Mouse (Mus musculus) erythroblast, embryonic 14.5 days (primary cell): ENCODE results near the gene Kif18a. TPM values are rescaled to one million over a fixed set of nuclear protein-coding genes. Genes with fewer than 3 reads are reported as not detected.

ENCODE experiments used
- H3K27me3 ChIP-seq: 2 replicates; pipeline ENCODE4 v1.6.1; 2012; ENCODE audit warnings: inconsistent platforms; ENCODE audit not compliant: control insufficient read depth
- H3K36me3 ChIP-seq: 2 replicates; pipeline ENCODE4 v1.6.1; 2012; ENCODE audit warnings: mild to moderate bottlenecking, inconsistent platforms; ENCODE audit not compliant: control insufficient read depth
- H3K4me1 ChIP-seq: 2 replicates; pipeline ENCODE4 v1.6.1; 2012; ENCODE audit warnings: inconsistent platforms; ENCODE audit not compliant: control insufficient read depth
- H3K4me3 ChIP-seq: replicated peaks from 2 replicates; pipeline ENCODE3; 2012; ENCODE audit warnings: moderate library complexity, mild to moderate bottlenecking, inconsistent platforms
- H3K9me3 ChIP-seq: 2 replicates; pipeline ENCODE4 v1.6.1; 2012; ENCODE audit warnings: low read length, inconsistent platforms, mixed read lengths; ENCODE audit not compliant: control insufficient read depth
- GATA1 ChIP-seq: IDR thresholded peaks from 2 replicates; pipeline ENCODE4 v1.6.1; 2012; ENCODE audit warnings: low read length, inconsistent platforms, mixed read lengths
- TAL1 ChIP-seq: IDR thresholded peaks from 3 replicates; pipeline ENCODE4 v1.6.1; 2012; ENCODE audit warnings: low read length, inconsistent platforms, mixed read lengths
- polyA plus RNA-seq: library from polyadenylated mRNA; stranded (reverse); fragments of >175 nt; gene quantifications from 2 replicates; pipeline ENCODE4 v1.2.3, GENCODE M21; 2012

The Kif18a gene
- polyA plus RNA-seq, 1 experiment: 0.39 TPM

DNA sequence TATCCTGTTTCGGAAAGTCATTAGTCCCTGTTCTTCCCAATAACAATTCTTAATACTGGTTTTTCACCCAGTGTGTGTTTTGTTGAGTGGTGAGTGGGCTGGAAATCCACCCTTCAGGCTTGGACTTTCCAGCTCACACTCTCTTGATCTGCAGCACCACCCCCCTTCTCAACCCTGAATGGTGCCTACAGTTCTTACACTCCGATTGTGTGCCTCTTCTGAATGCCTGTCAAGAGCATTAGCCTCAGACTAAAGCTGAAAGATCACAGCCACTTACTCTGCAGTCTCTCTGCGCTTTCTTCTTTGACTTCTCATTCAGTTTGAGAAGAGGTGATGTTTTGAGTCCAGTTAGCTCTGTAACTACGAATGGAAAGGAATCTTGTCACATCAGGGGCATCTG, 64.8 kb downstream of the Kif18a start:
- H3K27me3 ChIP-seq: no peaks in the 10 kb centered on the region
- no peaks in the 10 kb centered on the region for H3K9me3 ChIP-seq
- H3K36me3 ChIP-seq: peaks cover 45% of the 10 kb centered on the region
- no peaks in the 10 kb centered on the region for H3K4me1 ChIP-seq
- H3K4me3 ChIP-seq: no peak overlapping the region
- no peak for TF ChIP-seq TAL1
- TF ChIP-seq GATA1: no peak

GRCm38 (mm10) chr2:109348742-109349141, 68.2 kb downstream of the Kif18a start:
- no peaks in the 10 kb centered on the region for H3K27me3 ChIP-seq
- no peaks in the 10 kb centered on the region for H3K4me1 ChIP-seq
- H3K9me3 ChIP-seq: no peaks in the 10 kb centered on the region
- H3K36me3 ChIP-seq: peaks cover 15% of the 10 kb centered on the region
- TF ChIP-seq TAL1 (no peak), GATA1 (no peak)
- no peak overlapping the region for H3K4me3 ChIP-seq

- H3K4me3 ChIP-seq: no peak overlapping the region
- H3K4me1 ChIP-seq: no peaks in the 10 kb centered on the region
- H3K36me3 ChIP-seq: no peaks in the 10 kb centered on the region
- H3K9me3 ChIP-seq: no peaks in the 10 kb centered on the region
- H3K27me3 ChIP-seq: no peaks in the 10 kb centered on the region
- no peak for TF ChIP-seq TAL1
- no peak for TF ChIP-seq GATA1
Measured at GRCm38 (mm10) chr2:109358456-109359141, 78.1 kb downstream of the Kif18a start.

DNA sequence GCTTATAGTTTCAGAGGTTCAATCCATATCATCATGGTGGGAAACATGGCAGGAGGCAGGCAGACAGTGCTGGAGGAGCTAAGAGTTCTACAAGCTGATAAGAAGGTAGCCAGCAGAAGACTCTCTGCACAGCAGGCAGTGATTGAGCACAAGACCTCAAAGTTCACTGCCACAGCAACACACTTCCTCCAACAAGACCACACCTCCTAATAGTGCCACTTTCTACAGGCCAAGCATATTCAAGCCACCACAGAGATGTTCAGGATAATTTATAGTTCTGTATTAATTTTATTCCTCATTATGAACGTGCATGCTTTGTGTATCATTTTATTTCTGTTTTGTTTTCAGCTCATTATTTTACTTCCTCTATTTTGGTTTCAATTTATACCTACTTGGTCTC, 85.4 kb downstream of the Kif18a start:
- Histone ChIP-seq H3K4me1 (no peaks in the 10 kb centered on the region), H3K4me3 (no peak overlapping the region), H3K36me3 (no peaks in the 10 kb centered on the region), H3K27me3 (no peaks in the 10 kb centered on the region), H3K9me3 (no peaks in the 10 kb centered on the region)
- TF ChIP-seq TAL1: no peak
- TF ChIP-seq GATA1: no peak

DNA sequence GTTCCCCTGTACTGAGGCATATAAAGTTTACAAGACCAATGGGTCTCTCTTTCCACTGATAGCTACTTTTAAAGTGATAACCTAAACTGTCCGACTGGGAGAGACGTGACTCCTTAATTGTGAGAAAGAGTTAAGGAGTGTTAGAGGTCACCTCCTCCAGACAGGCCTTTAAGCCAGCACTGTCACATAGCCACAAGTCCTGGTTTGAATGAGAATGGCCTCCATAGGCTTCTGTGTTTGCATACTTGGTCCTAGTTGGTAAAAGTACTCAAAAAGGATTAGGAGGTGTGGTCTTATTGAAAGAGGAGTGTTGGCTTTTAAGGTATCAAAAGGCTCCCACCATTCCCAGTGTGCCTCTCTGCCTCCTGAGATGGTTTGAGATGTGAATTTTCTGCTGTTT, 94.3 kb downstream of the Kif18a start:
- Histone ChIP-seq H3K9me3 (no peaks in the 10 kb centered on the region), H3K4me3 (no peak overlapping the region), H3K4me1 (no peaks in the 10 kb centered on the region), H3K27me3 (no peaks in the 10 kb centered on the region), H3K36me3 (no peaks in the 10 kb centered on the region)
- TF ChIP-seq TAL1: no peak

DNA sequence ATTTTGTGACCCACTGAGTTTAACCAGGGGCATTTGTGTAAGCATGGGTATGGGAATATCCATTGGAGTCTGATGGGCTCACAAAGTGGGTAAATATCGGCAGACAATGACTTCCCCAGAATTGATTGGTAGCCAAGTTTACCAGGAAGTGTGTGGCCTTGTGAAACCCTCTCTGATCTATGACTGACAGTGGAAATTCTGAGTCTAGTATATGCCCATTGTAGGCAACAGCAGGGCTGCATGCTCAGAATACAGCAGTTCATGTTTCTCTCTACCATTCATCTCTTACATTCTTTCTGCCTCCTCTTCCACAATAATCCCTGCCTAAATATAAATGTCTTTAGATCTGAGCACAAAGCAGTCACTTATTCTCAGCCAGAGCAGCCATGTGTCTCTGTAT, 103.5 kb downstream of the Kif18a start:
- TF ChIP-seq GATA1: no peak
- no peak for TF ChIP-seq TAL1
- no peaks in the 10 kb centered on the region for H3K27me3 ChIP-seq
- no peaks in the 10 kb centered on the region for H3K36me3 ChIP-seq
- no peaks in the 10 kb centered on the region for H3K4me1 ChIP-seq
- H3K4me3 ChIP-seq: no peak overlapping the region
- no peaks in the 10 kb centered on the region for H3K9me3 ChIP-seq

GRCm38 (mm10) chr2:109386211-109386610, 105.7 kb downstream of the Kif18a start:
- H3K9me3 ChIP-seq: no peaks in the 10 kb centered on the region
- no peaks in the 10 kb centered on the region for H3K27me3 ChIP-seq
- TF ChIP-seq TAL1: no peak
- no peak for TF ChIP-seq GATA1
- H3K36me3 ChIP-seq: no peaks in the 10 kb centered on the region
- no peaks in the 10 kb centered on the region for H3K4me1 ChIP-seq
- no peak overlapping the region for H3K4me3 ChIP-seq

GRCm38 (mm10) chr2:109388733-109389132, 108.2 kb downstream of the Kif18a start:
- H3K4me3 ChIP-seq: no peak overlapping the region
- no peaks in the 10 kb centered on the region for H3K27me3 ChIP-seq
- TF ChIP-seq GATA1 (no peak), TAL1 (no peak)
- no peaks in the 10 kb centered on the region for H3K9me3 ChIP-seq
- no peaks in the 10 kb centered on the region for H3K36me3 ChIP-seq
- H3K4me1 ChIP-seq: no peaks in the 10 kb centered on the region

GRCm38 (mm10) chr2:109389977-109390376, 109.4 kb downstream of the Kif18a start:
- TF ChIP-seq TAL1: no peak
- no peak for TF ChIP-seq GATA1
- H3K4me1 ChIP-seq: no peaks in the 10 kb centered on the region
- H3K9me3 ChIP-seq: no peaks in the 10 kb centered on the region
- H3K36me3 ChIP-seq: no peaks in the 10 kb centered on the region
- H3K4me3 ChIP-seq: no peak overlapping the region
- no peaks in the 10 kb centered on the region for H3K27me3 ChIP-seq

Other genes with a start within 250 kb of the Kif18a start
- 0.12 and 0.17 TPM in 2 replicates for gene Mettl15, start within 50 bp of the Kif18a start, polyA plus RNA-seq